Mouse (Mus musculus) heart, embryonic 14.5 days (tissue): ENCODE measurements around the gene Ergic1. TPM values are rescaled to one million over a fixed set of nuclear protein-coding genes. Genes with fewer than 3 reads are reported as not detected.
A peak's percentile ranks its signal among the peaks of the same experiment; 100 is the strongest.

Experiments used
- ATAC-seq: fragments of 200-750 bp; cut with Nextera tagmentation; 2 replicates; pipeline ENCODE4 v1.8.0; 2017; ENCODE audit warnings: low read depth, moderate TSS enrichment; ENCODE audit not compliant: insufficient number of reproducible peaks, insufficient read depth, low FRiP score
- H3K27ac ChIP-seq, 2 experiments: fragments of 200-500 bp in 1 of 2; fragments of 300-500 bp in 1 of 2; sonication (generic) in 1 of 2; replicated peaks in 1 of 2; 2 replicates each; pipeline ENCODE4 v1.5.1; 2012 to 2014; ENCODE audit warnings: low read depth in 2 of 2, low read length in 2 of 2, control low read depth in 1 of 2, mild to moderate bottlenecking in 1 of 2, mixed read lengths in 1 of 2; ENCODE audit not compliant: control insufficient read depth in 1 of 2, insufficient read depth in 1 of 2
- H3K27me3 ChIP-seq: fragments of 300-500 bp; sonication (generic); 2 replicates; pipeline ENCODE4 v1.6.1; 2014; ENCODE audit warnings: mild to moderate bottlenecking, low read length, control low read depth; ENCODE audit not compliant: control insufficient read depth, insufficient read depth
- H3K36me3 ChIP-seq: fragments of 300-500 bp; sonication (generic); 2 replicates; pipeline ENCODE4 v1.6.1; 2014; ENCODE audit warnings: mild to moderate bottlenecking, control low read depth, low read length, mixed read lengths; ENCODE audit not compliant: control insufficient read depth, insufficient read depth
- H3K4me1 ChIP-seq, 2 experiments: fragments of 200-500 bp in 1 of 2; fragments of 300-500 bp in 1 of 2; sonication (generic) in 1 of 2; 2 replicates each; pipeline ENCODE4 v1.6.1; 2012 to 2014; ENCODE audit warnings: low read length in 2 of 2, control low read depth in 1 of 2, mixed read lengths in 1 of 2; ENCODE audit not compliant: control insufficient read depth in 2 of 2, insufficient read depth in 2 of 2
- H3K4me2 ChIP-seq: fragments of 300-500 bp; sonication (generic); 2 replicates; pipeline ENCODE4 v1.6.1; 2014; ENCODE audit warnings: mild to moderate bottlenecking, low read length
- H3K4me3 ChIP-seq, 2 experiments: fragments of 200-500 bp in 1 of 2; fragments of 300-500 bp in 1 of 2; sonication (generic) in 1 of 2; 2 replicates each; pipeline ENCODE4 v1.5.1; 2012 to 2014; ENCODE audit warnings: low read length in 2 of 2, mild to moderate bottlenecking in 2 of 2, control low read depth in 1 of 2, low read depth in 1 of 2, moderate library complexity in 1 of 2; ENCODE audit not compliant: control insufficient read depth in 1 of 2, insufficient read depth in 1 of 2
- H3K9ac ChIP-seq: fragments of 300-500 bp; sonication (generic); 2 replicates; pipeline ENCODE4 v1.6.1; 2014; ENCODE audit warnings: mild to moderate bottlenecking, low read length
- H3K9me3 ChIP-seq: fragments of 300-500 bp; sonication (generic); 2 replicates; pipeline ENCODE4 v1.6.1; 2016; ENCODE audit warnings: low read length, control low read depth; ENCODE audit not compliant: control insufficient read depth
- WGBS: fragments of 180-500 bp; shearing (Covaris S2); extraction: QIAGEN DNeasy Blood & Tissue Kit; methylation state at CpG from one replicate; pipeline ENCODE4 v1.1.7; 2014; 5-methylcytosine and 5-hydroxymethylcytosine counted together
- polyA plus RNA-seq: library from polyadenylated mRNA; unstranded; fragments of >200 nt; fragmentation: Nextera tagmentation; extraction: Ambion mirVana; gene quantifications from 2 replicates; pipeline ENCODE4 v1.2.1, GENCODE M21; 2014

Ergic1 gene
- polyA plus RNA-seq, 1 experiment from 2014 or later = 121 TPM

- 84% methylated on average over 7 of the region's 7 CpGs for WGBS
- H3K9ac ChIP-seq = no peak overlapping the region
- ATAC-seq = no peak
- H3K4me3 ChIP-seq = no peak overlapping the region
- peaks cover 31 to 45% of the 10 kb centered on the region in 2 experiments for H3K4me1 ChIP-seq
- H3K27ac ChIP-seq = peak overlapping the region; percentile 84 to 87
- no peaks in the 10 kb centered on the region for H3K36me3 ChIP-seq
- no peaks in the 10 kb centered on the region for H3K9me3 ChIP-seq
- no peak overlapping the region for H3K4me2 ChIP-seq
- H3K27me3 ChIP-seq = no peaks in the 10 kb centered on the region
Measured at GRCm38 (mm10) chr17:26531395-26532027, 29.8 kb upstream of the Ergic1 start.

- peaks cover 31 to 45% of the 10 kb centered on the region in 2 experiments for H3K4me1 ChIP-seq
- no peak for ATAC-seq
- no peaks in the 10 kb centered on the region for H3K36me3 ChIP-seq
- WGBS = 68% methylated on average over 4 of the region's 4 CpGs
- no peak overlapping the region for H3K27ac ChIP-seq
- H3K4me2 ChIP-seq = no peak overlapping the region
- no peaks in the 10 kb centered on the region for H3K9me3 ChIP-seq
- no peaks in the 10 kb centered on the region for H3K27me3 ChIP-seq
- 0 out of 2 replicates have a peak overlapping the region, but pooled peaks have one; percentile 3 for H3K9ac ChIP-seq
- no peak overlapping the region for H3K4me3 ChIP-seq
Measured at GRCm38 (mm10) chr17:26532476-26533045, 28.7 kb upstream of the Ergic1 start.

GRCm38 (mm10) chr17:26533871-26534372 is 27.4 kb upstream of the Ergic1 start:
- 81% methylated on average over 5 of the region's 5 CpGs for WGBS
- H3K27ac ChIP-seq = no peak overlapping the region

GRCm38 (mm10) chr17:26534695-26535094 is 26.6 kb upstream of the Ergic1 start:
- H3K27ac ChIP-seq = peak overlapping the region in 1 of 2 experiments; percentile 46; a peak in 2 of 4 replicates

More at GRCm38 (mm10) chr17:26533871-26534372, 27.4 kb upstream of the Ergic1 start:
- Histone ChIP-seq H3K4me1 (peaks cover 30 to 42% of the 10 kb centered on the region in 2 experiments), H3K9me3 (no peaks in the 10 kb centered on the region), H3K9ac (no peak overlapping the region), H3K36me3 (no peaks in the 10 kb centered on the region), H3K4me2 (no peak overlapping the region), H3K27me3 (no peaks in the 10 kb centered on the region), H3K4me3 (no peak overlapping the region)
- ATAC-seq = no peak

GRCm38 (mm10) chr17:26535251-26536136 is 25.8 kb upstream of the Ergic1 start:
- H3K4me2 ChIP-seq = no peak overlapping the region
- 50% methylated on average over 7 of the region's 7 CpGs for WGBS
- H3K36me3 ChIP-seq = no peaks in the 10 kb centered on the region
- H3K9me3 ChIP-seq = no peaks in the 10 kb centered on the region
- H3K27me3 ChIP-seq = no peaks in the 10 kb centered on the region
- no peak overlapping the region for H3K9ac ChIP-seq
- H3K4me3 ChIP-seq = no peak overlapping the region
- no peak for ATAC-seq
- peak overlapping the region in 1 of 2 experiments; percentile 46; a peak in 2 of 4 replicates for H3K27ac ChIP-seq
- peaks cover 18 to 26% of the 10 kb centered on the region in 2 experiments for H3K4me1 ChIP-seq

More at GRCm38 (mm10) chr17:26534695-26535094, 26.6 kb upstream of the Ergic1 start:
- no peak overlapping the region for H3K4me3 ChIP-seq
- H3K4me2 ChIP-seq = no peak overlapping the region
- no peaks in the 10 kb centered on the region for H3K27me3 ChIP-seq
- no peaks in the 10 kb centered on the region for H3K9me3 ChIP-seq
- 76% methylated on average over 5 of the region's 5 CpGs for whole genome bisulfite sequencing
- no peak for ATAC-seq
- no peak overlapping the region for H3K9ac ChIP-seq
- no peaks in the 10 kb centered on the region for H3K36me3 ChIP-seq
- H3K4me1 ChIP-seq = peaks cover 26 to 34% of the 10 kb centered on the region in 2 experiments

- 32% methylated on average over 6 of the region's 6 CpGs for WGBS
Measured at GRCm38 (mm10) chr17:26537722-26538471, 23.4 kb upstream of the Ergic1 start.

GRCm38 (mm10) chr17:26540083-26540482 is 21.2 kb upstream of the Ergic1 start:
- H3K4me3 ChIP-seq = no peak overlapping the region
- no peaks in the 10 kb centered on the region for H3K27me3 ChIP-seq
- 86% methylated on average over 5 of the region's 5 CpGs for WGBS
- H3K36me3 ChIP-seq = no peaks in the 10 kb centered on the region
- no peak overlapping the region for H3K4me2 ChIP-seq
- H3K9me3 ChIP-seq = no peaks in the 10 kb centered on the region
- no peak overlapping the region for H3K9ac ChIP-seq
- no peak for ATAC-seq
- no peak overlapping the region for H3K27ac ChIP-seq
- peaks cover 17 to 18% of the 10 kb centered on the region in 2 experiments for H3K4me1 ChIP-seq

More at GRCm38 (mm10) chr17:26537722-26538471, 23.4 kb upstream of the Ergic1 start:
- Histone ChIP-seq H3K4me3 (no peak overlapping the region), H3K27me3 (no peaks in the 10 kb centered on the region), H3K27ac (no peak overlapping the region; a peak in 1 of 4 replicates), H3K4me2 (peak overlapping the region; percentile 21; the same call in 1 of the 2 replicates), H3K4me1 (peaks cover 13 to 16% of the 10 kb centered on the region in 2 experiments), H3K36me3 (no peaks in the 10 kb centered on the region), H3K9me3 (no peaks in the 10 kb centered on the region), H3K9ac (no peak overlapping the region)
- ATAC-seq = no peak
